Mouse (Mus musculus) midbrain, embryonic 15.5 days (tissue): ENCODE results near the gene Rbms3. TPM values are rescaled to one million over a fixed set of nuclear protein-coding genes. Genes with fewer than 3 reads are reported as not detected.

Experiments
- ATAC-seq: fragments of 200-750 bp; cut with Nextera tagmentation; replicated peaks from 2 replicates; pipeline ENCODE4 v1.8.0; 2017; ENCODE audit warnings: moderate TSS enrichment
- H3K27ac ChIP-seq: fragments of 300-500 bp; sonication (generic); 2 replicates; pipeline ENCODE4 v1.5.1; 2015; ENCODE audit warnings: mild to moderate bottlenecking, inconsistent platforms
- H3K27me3 ChIP-seq: fragments of 300-500 bp; sonication (generic); replicated peaks from 2 replicates; pipeline ENCODE4 v1.6.1; 2015; ENCODE audit warnings: inconsistent platforms
- H3K36me3 ChIP-seq: fragments of 300-500 bp; sonication (generic); replicated peaks from 2 replicates; pipeline ENCODE4 v1.6.1; 2015; ENCODE audit warnings: inconsistent platforms
- H3K4me1 ChIP-seq: fragments of 300-500 bp; sonication (generic); 2 replicates; pipeline ENCODE4 v1.6.1; 2015; ENCODE audit warnings: inconsistent platforms
- H3K4me2 ChIP-seq: fragments of 300-500 bp; sonication (generic); 2 replicates; pipeline ENCODE4 v1.6.1; 2015; ENCODE audit warnings: inconsistent platforms, mild to moderate bottlenecking, moderate library complexity
- H3K4me3 ChIP-seq: fragments of 300-500 bp; sonication (generic); 2 replicates; pipeline ENCODE4 v1.5.1; 2015; ENCODE audit warnings: mild to moderate bottlenecking, inconsistent platforms
- H3K9ac ChIP-seq: fragments of 300-500 bp; sonication (generic); 2 replicates; pipeline ENCODE4 v1.6.1; 2015; ENCODE audit warnings: mild to moderate bottlenecking, inconsistent platforms
- H3K9me3 ChIP-seq: fragments of 300-500 bp; sonication (generic); 2 replicates; pipeline ENCODE4 v1.6.1; 2016; ENCODE audit warnings: inconsistent platforms
- WGBS: fragments of 180-500 bp; shearing (Covaris S2); methylation state at CpG from one replicate; pipeline ENCODE4 v1.1.7; 2015; ENCODE audit warnings: mixed read lengths; 5-methylcytosine and 5-hydroxymethylcytosine counted together
- polyA plus RNA-seq: library from polyadenylated mRNA; unstranded; fragments of >200 nt; fragmentation: Nextera tagmentation; extraction: Ambion mirVana; gene quantifications from 2 replicates; pipeline ENCODE4 v1.2.1, GENCODE M21; 2015

The Rbms3 gene
- polyA plus RNA-seq, 1 experiment from 2014 or later, result 51.9 TPM

DNA sequence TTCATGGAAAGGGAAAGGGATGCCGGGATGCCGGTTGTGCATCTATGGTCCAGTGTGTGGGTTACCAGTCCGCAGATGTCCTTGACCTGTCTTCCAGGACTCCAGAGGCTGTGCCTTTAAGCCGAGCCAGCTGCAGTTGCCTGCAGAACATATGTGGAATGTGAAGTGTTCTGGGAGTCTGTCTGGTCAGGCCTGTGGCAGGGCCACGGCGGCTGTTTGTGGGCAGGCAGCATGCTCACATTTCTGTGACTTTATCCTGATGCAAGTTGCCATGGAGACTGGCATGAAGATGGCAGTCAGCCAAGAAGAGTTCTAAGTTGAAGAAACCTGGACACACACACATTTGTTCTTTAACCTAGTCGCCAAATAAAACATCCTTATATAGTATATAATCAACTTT is 187.1 kb downstream of the Rbms3 start:
- Histone ChIP-seq H3K4me2 (no peak overlapping the region), H3K9ac (no peak overlapping the region), H3K4me1 (0 out of 2 replicates have a peak, but pooled peaks cover 3% of the 10 kb centered on the region), H3K4me3 (no peak overlapping the region), H3K27ac (no peak overlapping the region), H3K9me3 (no peaks in the 10 kb centered on the region), H3K27me3 (no peaks in the 10 kb centered on the region), H3K36me3 (no peaks in the 10 kb centered on the region)
- no peak for ATAC-seq
- WGBS, result 65% methylated on average over 7 of the region's 7 CpGs

DNA sequence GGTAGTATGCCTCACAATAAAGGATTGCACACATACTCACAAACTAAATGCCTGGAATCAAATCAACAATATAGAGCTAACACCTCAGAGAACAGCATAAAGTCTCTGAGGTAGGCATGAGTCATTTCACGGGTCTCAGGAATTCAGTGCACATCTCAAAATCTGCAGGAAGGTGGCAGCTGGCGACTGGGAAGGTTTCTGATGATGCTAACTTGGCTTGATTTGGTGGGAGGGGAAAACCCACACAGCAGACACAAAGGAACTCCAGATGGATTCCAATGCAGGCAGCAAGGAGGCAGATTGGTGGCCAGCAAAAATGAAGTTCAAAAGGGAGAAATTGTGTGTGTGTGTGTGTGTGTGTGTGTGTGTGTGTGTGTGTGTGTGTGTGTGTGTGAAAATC is 193.9 kb downstream of the Rbms3 start:
- Histone ChIP-seq H3K27ac (no peak overlapping the region), H3K9ac (no peak overlapping the region), H3K4me3 (no peak overlapping the region), H3K9me3 (no peaks in the 10 kb centered on the region), H3K27me3 (no peaks in the 10 kb centered on the region), H3K4me1 (no peaks in the 10 kb centered on the region), H3K4me2 (no peak overlapping the region), H3K36me3 (no peaks in the 10 kb centered on the region)
- 50% methylated on average over 2 of the region's 2 CpGs for WGBS
- ATAC-seq, result no peak

DNA sequence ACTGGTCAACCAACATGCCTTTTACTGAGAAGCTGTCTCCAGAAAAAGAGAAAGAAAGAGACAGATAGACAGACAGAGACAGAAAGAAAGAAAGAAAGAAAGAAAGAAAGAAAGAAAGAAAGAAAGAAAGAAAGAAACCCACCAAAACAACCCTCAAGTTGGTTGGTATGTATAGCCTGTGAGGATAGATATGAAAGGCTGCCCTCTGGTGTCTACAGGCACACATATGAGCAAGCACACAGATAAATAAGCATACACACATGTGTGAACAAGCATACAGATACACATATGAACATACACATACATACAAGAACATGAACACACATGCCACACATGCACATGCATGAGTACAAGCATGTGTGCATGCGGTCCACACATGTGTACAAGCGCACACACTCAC is 199.0 kb downstream of the Rbms3 start:
- no peak overlapping the region for H3K4me2 ChIP-seq
- no peaks in the 10 kb centered on the region for H3K4me1 ChIP-seq
- H3K9me3 ChIP-seq, result no peaks in the 10 kb centered on the region
- H3K4me3 ChIP-seq, result no peak overlapping the region
- H3K27me3 ChIP-seq, result no peaks in the 10 kb centered on the region
- H3K27ac ChIP-seq, result no peak overlapping the region
- no peak overlapping the region for H3K9ac ChIP-seq
- WGBS, result 93% methylated on average over 2 of the region's 2 CpGs
- no peaks in the 10 kb centered on the region for H3K36me3 ChIP-seq
- no peak for ATAC-seq

DNA sequence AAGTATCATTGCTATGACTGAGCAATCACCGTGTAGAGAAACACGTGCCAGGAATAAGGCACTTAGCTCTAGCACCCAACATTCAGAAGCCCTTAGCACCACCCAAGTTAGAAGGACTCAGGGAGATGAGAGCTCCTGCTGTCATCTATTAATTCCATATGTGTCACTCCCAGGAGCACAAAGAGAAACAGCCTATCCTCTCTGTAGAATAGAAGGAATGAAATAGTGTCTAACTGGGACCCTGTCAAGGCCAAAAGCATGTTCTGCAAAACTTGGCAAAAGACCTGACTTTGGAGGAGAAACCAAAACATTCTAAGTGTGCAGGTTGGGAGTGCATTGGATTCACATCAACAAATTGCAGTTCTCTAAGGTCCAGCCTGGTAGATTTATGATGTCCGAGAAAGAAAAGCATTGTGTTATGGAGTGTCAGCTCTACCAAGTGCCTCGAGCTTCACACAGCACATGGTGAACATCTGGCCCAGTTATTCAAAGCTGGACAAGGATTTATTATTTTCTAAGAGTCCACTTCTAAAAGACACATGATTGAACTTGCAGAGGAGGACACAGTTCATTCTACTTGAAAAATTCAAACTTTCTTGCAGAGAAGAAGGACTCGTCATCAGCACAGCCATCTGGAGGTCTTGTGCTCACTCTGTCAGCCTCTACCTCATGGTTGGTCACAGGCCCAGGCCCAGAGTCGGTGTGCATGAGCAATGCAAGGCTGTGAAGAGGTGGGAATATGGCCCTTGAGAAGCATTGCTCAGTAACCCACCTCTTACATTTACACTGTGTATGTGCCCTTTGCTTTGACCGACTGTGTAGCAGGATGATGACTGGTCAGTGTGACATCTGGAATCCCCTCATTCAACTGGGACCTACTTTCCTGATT is 200.3 kb downstream of the Rbms3 start:
- no peak for ATAC-seq
- H3K27me3 ChIP-seq, result no peaks in the 10 kb centered on the region
- no peak overlapping the region for H3K4me3 ChIP-seq
- H3K4me1 ChIP-seq, result no peaks in the 10 kb centered on the region
- no peaks in the 10 kb centered on the region for H3K9me3 ChIP-seq
- H3K27ac ChIP-seq, result no peak overlapping the region
- H3K9ac ChIP-seq, result no peak overlapping the region
- 88% methylated on average over 7 of the region's 7 CpGs for WGBS
- H3K4me2 ChIP-seq, result no peak overlapping the region
- no peaks in the 10 kb centered on the region for H3K36me3 ChIP-seq

DNA sequence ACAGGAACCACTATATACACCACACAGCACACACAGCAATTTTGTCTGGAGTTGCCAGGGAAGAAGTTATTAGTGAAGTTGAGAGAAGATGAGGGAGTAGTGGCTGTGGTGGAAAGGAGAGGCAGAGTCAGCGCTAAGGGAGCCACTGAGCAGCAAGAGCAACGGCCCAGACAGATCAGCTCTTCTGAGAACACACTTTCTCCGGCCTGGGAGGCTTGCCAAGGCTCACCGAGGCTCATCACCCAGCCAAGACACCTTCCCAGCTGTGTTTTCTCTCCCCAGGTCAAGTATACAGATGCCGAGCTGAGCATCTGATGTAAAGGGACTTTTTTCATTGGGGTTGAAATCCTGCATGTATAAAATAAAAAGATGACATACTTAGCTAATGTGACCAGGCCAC is 206.5 kb downstream of the Rbms3 start:
- ATAC-seq, result no peak
- no peaks in the 10 kb centered on the region for H3K36me3 ChIP-seq
- no peaks in the 10 kb centered on the region for H3K4me1 ChIP-seq
- no peak overlapping the region for H3K27ac ChIP-seq
- H3K9ac ChIP-seq, result no peak overlapping the region
- WGBS, result 81% methylated on average over 5 of the region's 5 CpGs
- H3K4me2 ChIP-seq, result no peak overlapping the region
- no peaks in the 10 kb centered on the region for H3K27me3 ChIP-seq
- no peak overlapping the region for H3K4me3 ChIP-seq
- no peaks in the 10 kb centered on the region for H3K9me3 ChIP-seq

DNA sequence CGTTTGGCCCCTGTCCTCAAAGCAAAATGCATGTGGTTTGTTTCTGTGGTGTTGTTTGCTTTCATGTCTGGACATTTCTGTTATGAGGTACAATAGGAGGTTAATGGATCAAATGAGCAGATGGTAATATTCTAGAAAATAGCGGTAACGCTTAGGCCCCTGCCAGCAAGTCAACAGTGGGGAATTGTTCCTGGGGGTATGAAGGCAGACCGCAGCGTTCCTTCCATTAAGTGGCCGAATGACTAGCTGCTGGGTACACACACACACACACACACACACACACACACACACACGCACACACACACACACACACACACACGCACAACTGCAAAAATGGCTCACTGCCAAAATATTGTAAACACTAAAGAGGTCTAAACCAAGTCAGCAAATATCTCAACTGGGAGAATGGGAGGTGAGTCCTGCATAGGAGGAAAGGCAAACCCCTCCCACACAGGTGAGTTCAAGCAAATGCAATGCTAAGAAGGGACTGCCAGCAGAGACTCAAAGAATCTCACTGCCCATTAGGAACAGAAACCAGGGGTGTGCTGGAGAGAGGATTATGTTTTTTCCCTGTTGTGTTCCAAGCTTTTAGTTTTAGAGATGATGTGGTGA is 209.7 kb downstream of the Rbms3 start:
- H3K9me3 ChIP-seq, result no peaks in the 10 kb centered on the region
- H3K36me3 ChIP-seq, result no peaks in the 10 kb centered on the region
- WGBS, result 71% methylated on average over 8 of the region's 8 CpGs
- H3K4me3 ChIP-seq, result no peak overlapping the region
- no peak overlapping the region for H3K9ac ChIP-seq
- ATAC-seq, result no peak
- H3K27ac ChIP-seq, result no peak overlapping the region
- no peaks in the 10 kb centered on the region for H3K27me3 ChIP-seq
- no peaks in the 10 kb centered on the region for H3K4me1 ChIP-seq
- no peak overlapping the region for H3K4me2 ChIP-seq

DNA sequence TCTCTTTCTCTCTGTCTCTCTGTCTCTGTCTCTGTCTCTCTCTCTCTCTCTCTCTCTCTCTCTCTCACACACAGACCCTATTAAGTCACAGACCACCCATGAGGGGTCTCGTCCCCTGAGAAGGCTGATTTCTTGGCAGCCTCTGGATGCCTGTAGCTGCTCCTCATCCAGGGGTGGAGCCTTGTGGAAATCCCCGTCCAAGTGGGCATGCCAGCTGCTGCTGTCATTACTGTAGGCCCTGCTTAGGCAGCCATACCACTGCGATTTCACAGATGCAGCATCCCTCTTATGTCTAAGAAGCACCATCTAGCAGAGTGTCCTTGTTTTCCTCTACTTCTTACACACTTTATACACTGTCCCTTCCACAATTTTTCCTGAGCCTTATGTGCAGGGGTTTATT is 216.5 kb downstream of the Rbms3 start:
- Histone ChIP-seq H3K4me3 (no peak overlapping the region), H3K36me3 (no peaks in the 10 kb centered on the region), H3K9me3 (no peaks in the 10 kb centered on the region), H3K4me2 (no peak overlapping the region), H3K4me1 (no peaks in the 10 kb centered on the region), H3K27ac (no peak overlapping the region), H3K27me3 (no peaks in the 10 kb centered on the region), H3K9ac (no peak overlapping the region)
- ATAC-seq, result no peak
- 32% methylated on average over 3 of the region's 3 CpGs for WGBS

DNA sequence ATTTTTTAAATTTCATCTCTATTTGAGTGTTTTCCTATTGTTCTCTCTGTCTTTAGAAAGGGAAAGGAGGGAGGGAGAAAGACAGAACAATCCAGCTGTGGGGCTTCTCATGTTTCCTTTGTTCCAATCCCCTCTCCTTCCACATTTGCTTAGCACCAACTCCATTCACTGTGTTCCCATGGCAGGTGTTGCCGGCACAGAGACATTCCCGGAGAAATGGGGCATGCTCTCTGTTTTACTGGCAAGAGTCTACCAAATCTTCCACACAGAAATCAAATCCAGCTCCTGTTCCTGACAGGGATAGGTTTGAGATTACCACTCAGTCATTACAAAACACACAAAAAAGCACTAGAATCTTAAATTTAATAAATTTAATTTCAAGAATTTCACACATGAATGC is 217.1 kb downstream of the Rbms3 start:
- no peak overlapping the region for H3K27ac ChIP-seq
- ATAC-seq, result no peak
- no peak overlapping the region for H3K9ac ChIP-seq
- H3K4me2 ChIP-seq, result no peak overlapping the region
- H3K9me3 ChIP-seq, result no peaks in the 10 kb centered on the region
- no peaks in the 10 kb centered on the region for H3K27me3 ChIP-seq
- H3K4me1 ChIP-seq, result no peaks in the 10 kb centered on the region
- 18% methylated on average over 2 of the region's 2 CpGs for WGBS
- no peak overlapping the region for H3K4me3 ChIP-seq
- no peaks in the 10 kb centered on the region for H3K36me3 ChIP-seq

DNA sequence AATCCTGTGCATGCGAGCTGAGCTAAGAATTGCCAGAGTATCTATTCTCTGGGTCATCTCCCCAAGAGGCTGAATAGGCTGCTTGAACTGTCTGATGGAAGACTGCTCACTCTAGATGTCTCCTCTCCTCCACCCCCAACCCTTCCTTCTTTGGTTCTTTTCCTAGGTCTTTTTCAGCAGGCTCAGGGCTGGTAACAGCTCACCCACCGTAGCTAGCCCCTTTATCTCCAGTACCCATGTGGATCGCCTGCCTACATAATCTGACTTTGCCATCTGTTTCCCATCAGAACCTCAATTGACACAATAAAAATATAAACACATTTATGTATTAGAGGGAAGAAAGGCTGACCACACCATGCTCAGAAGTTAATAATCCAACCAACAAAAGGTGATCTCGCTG is 225.1 kb downstream of the Rbms3 start:
- H3K4me1 ChIP-seq, result no peaks in the 10 kb centered on the region; the same call in 1 of the 2 replicates
- no peak overlapping the region for H3K4me2 ChIP-seq
- ATAC-seq, result no peak
- 80% methylated on average over 4 of the region's 4 CpGs for WGBS
- H3K4me3 ChIP-seq, result no peak overlapping the region
- no peaks in the 10 kb centered on the region for H3K9me3 ChIP-seq
- H3K27ac ChIP-seq, result no peak overlapping the region
- no peaks in the 10 kb centered on the region for H3K27me3 ChIP-seq
- H3K36me3 ChIP-seq, result no peaks in the 10 kb centered on the region
- no peak overlapping the region for H3K9ac ChIP-seq

DNA sequence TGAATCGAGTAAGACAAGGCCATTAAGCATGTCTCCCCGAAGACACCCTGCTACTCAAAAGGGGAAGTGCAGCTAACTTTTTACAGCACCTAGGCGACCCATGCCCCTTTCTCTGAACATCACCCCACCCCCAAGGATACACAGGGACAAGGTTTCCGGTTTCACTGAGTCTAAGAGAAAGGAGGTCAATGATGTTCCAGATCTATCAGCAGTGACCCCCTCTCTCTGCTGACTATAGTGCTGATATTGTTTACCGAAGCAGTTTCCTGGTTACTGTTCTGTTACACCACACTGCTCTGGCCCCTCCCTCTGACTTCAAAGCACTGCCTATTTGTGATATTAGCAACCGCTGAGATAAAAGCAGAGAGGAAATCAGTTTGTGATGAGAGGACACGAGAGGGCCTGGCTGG is 229.4 kb downstream of the Rbms3 start:
- Histone ChIP-seq H3K9ac (no peak overlapping the region), H3K27me3 (no peaks in the 10 kb centered on the region), H3K4me2 (no peak overlapping the region), H3K9me3 (no peaks in the 10 kb centered on the region), H3K4me1 (no peaks in the 10 kb centered on the region; the same call in 1 of the 2 replicates), H3K36me3 (no peaks in the 10 kb centered on the region), H3K4me3 (no peak overlapping the region), H3K27ac (no peak overlapping the region)
- no peak for ATAC-seq
- 54% methylated on average over 7 of the region's 7 CpGs for WGBS

DNA sequence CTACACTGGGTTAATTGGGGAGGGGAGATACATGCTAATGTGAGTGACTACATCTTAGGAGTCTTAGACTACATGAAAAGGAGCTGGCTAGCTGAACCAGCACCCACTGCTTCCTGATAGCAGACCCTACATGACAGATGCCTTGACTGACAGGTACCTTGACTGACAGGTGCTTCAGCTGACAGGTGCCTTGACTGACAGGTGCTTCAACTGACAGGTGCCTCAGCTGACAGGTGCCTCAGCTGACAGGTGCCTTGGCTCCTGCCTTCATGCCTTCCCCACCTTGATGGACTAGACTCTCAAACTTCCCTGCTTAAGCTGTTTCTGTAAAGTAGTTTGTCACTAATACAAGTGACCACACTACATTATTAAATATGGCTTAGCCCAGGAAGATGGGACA is 232.6 kb downstream of the Rbms3 start:
- Histone ChIP-seq H3K36me3 (no peaks in the 10 kb centered on the region), H3K27ac (no peak overlapping the region), H3K4me2 (no peak overlapping the region), H3K4me1 (peaks cover 5% of the 10 kb centered on the region; the same call in 1 of the 2 replicates), H3K4me3 (no peak overlapping the region), H3K9me3 (no peaks in the 10 kb centered on the region), H3K27me3 (no peaks in the 10 kb centered on the region), H3K9ac (no peak overlapping the region)
- no peak for ATAC-seq

DNA sequence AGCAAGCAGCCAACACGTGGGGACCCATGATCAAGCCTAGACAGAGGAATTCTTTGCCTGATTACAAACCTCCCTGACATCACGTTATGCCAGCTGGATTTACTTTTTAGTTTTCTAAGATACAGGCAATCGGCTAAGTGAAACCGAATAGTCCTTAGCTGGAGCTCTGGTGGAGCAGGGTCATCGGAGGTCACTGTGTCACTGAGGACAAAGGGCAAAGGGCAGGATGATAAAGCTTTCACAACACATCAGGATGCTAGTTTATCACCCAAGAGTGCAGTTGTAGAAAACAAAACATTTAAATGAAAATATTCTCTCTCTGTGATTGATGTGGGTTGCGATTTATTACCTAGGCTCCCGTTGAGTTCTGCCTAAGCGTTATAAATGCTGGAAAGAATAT is 233.1 kb downstream of the Rbms3 start:
- ATAC-seq, result no peak
- Histone ChIP-seq H3K4me3 (no peak overlapping the region), H3K4me1 (peaks cover 5% of the 10 kb centered on the region; the same call in 1 of the 2 replicates), H3K9me3 (no peaks in the 10 kb centered on the region), H3K27ac (no peak overlapping the region), H3K4me2 (no peak overlapping the region), H3K27me3 (no peaks in the 10 kb centered on the region), H3K9ac (no peak overlapping the region), H3K36me3 (no peaks in the 10 kb centered on the region)
- WGBS, result 80% methylated on average over 8 of the region's 8 CpGs
